Mouse (Mus musculus) monocyte, adult 59 days (primary cell): ENCODE measurements around the gene Hist1h2bn. TPM values are rescaled to one million over a fixed set of nuclear protein-coding genes. Genes with fewer than 3 reads are reported as not detected.

Source experiments
- total RNA-seq, 2 experiments: library from RNA; stranded (reverse); gene quantifications; one replicate each; pipeline ENCODE4 v1.2.4; 2023

Gene Hist1h2bn
- total RNA-seq: 100 to 1,000 TPM in 1 of 2 experiments, 10 to 100 TPM in 1; 96.0 to 110 TPM

DNA sequence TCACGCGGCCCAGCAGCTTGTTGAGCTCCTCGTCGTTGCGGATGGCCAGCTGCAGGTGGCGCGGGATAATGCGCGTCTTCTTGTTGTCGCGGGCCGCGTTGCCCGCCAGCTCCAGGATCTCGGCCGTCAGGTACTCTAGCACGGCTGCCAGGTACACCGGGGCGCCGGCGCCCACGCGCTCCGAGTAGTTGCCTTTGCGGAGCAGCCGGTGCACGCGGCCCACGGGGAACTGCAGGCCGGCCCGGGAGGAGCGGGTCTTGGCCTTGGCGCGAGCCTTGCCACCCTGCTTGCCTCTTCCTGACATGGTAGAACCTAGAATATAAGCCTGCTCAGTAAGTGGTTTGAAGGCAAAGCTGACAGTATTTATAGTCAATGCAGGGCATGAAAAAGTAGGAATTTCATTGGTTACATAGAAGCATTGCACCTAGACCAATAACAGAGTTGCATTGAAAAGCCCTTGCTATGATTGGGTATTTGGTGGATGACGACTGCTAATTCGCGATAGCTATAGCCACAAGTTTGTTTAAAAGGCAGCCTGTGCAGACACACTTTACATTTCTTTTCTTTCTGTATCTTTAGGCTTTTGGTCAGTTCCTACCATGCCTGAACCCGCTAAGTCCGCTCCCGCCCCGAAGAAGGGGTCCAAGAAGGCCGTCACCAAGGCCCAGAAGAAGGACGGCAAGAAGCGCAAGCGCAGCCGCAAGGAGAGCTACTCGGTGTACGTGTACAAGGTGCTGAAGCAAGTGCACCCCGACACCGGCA lies at the start of gene Hist1h2bn, which contains the start of gene Hist1h2ak:
Gene Hist1h2bn, plus strand, starts transcription at position 600 of the 762 bp plus-strand sequence.
Gene Hist1h2ak, minus strand, starts transcription at position 304 of the 762 bp plus-strand sequence.

DNA sequence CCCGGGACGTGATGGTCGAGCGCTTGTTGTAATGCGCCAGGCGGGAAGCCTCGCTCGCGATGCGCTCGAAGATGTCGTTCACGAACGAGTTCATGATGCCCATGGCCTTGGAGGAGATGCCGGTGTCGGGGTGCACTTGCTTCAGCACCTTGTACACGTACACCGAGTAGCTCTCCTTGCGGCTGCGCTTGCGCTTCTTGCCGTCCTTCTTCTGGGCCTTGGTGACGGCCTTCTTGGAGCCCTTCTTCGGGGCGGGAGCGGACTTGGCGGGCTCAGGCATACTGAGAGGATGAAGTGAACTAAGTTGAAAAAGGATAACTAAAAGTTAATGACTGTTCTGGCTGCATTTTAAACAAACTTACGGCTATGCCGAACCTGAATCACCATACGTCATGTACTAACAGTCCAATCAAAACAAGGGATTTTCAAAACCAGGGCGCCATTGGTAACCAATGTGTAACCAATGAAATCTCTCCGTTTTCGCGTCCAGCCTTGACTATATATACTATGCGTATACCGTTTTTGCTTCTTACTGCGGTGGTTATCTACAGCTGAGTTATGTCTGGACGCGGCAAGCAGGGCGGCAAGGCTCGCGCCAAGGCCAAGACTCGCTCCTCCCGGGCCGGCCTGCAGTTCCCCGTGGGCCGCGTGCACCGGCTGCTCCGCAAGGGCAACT lies 37.9 kb upstream of the Hist1h2bn start, which contains the start of the genes Hist1h2bl and Hist1h2ai:
Gene Hist1h2bl, minus strand, starts transcription at position 280 of the 676 bp plus-strand sequence.
Gene Hist1h2ai, plus strand, starts transcription at position 559 of the 676 bp plus-strand sequence.

DNA sequence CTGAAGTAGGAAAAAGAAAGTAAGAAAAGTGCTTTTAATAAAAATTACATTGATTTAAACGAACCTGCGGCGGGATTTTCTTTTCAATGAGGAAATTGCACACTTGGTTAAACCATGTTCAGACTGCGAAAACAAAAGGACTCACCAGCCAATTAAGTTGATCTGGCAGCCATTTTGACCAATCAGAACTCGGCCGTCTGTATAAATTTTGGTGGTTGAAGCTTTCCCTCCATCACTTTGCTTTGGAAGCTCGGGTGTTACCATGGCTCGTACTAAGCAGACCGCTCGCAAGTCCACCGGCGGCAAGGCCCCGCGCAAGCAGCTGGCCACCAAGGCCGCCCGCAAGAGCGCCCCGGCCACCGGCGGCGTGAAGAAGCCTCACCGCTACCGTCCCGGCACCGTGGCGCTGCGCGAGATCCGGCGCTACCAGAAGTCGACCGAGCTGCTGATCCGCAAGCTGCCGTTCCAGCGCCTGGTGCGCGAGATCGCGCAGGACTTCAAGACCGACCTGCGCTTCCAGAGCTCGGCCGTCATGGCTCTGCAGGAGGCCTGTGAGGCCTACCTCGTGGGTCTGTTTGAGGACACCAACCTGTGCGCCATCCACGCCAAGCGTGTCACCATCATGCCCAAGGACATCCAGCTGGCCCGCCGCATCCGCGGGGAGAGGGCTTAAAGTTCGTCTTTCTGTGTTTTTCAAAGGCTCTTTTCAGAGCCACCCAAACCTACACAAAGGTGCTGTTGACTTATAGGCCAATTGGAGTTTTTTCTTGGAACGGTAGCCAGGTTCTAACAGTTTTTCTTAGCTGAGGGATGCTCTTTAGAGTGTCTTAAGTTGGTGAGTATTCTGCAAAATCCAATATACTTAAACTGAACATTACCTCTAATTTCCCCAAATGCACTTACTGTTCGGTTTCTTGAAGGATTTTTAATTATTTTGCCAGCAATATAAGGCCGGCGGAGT lies 36.2 kb upstream of the Hist1h2bn start, which contains the start of gene Hist1h3h:
Gene Hist1h3h, plus strand, starts transcription at position 263 of the 961 bp plus-strand sequence.

DNA sequence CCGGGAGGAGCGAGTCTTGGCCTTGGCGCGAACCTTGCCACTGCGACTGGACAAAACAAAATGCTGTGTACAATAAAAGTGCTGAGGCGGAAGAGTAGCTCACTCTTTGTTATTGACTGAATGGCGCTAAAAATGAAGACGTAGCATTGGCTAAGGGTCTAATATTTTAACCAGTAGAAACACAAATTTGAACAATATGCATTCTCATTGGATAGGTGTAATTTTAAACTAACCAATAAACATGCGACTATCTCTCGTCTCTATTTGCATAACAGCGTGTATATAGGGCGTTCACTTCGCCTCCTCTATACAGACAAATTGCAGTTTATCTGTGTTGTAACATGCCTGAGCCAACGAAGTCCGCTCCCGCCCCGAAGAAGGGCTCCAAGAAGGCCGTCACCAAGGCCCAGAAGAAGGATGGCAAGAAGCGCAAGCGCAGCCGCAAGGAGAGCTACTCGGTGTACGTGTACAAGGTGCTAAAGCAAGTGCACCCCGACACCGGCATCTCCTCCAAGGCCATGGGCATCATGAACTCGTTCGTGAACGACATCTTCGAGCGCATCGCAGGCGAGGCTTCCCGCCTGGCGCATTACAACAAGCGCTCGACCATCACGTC lies 32.1 kb upstream of the Hist1h2bn start, which contains the start of gene Hist1h2bm:
Gene Hist1h2bm, plus strand, starts transcription at position 288 of the 616 bp plus-strand sequence.

DNA sequence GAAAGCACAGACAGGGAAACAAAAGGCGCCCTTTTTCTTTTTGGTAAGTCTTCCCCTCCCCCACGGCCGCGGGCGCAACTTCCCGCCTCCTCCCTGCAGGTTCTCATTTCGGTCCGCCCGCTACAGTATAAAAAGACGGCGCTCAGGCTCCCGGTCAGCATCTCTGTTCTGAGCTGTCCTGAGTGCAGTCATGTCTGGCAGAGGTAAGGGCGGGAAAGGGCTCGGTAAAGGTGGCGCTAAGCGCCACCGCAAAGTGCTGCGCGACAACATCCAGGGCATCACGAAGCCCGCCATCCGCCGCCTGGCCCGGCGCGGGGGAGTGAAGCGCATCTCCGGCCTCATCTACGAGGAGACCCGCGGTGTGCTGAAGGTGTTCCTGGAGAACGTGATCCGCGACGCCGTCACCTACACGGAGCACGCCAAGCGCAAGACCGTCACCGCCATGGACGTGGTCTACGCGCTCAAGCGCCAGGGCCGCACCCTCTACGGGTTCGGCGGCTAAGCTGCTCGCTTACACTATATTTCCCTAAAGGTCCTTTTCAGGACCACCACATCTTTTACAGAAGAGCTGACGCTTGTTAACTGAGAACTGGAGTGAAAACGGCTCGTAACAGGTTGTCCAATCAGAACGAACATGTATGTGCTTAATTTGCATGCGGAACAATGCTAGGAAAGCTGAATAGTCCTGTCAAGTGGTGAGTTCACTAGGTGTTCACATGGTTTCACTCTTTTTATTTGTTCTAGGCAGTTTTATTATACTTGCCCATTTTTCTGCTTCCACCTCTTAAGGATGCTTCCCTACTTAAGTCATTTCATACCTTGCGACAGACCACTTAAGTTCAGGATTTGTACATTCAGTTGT lies 18.8 kb upstream of the Hist1h2bn start, which contains the start of gene Hist1h4j:
Gene Hist1h4j, plus strand, starts transcription at position 159 of the 862 bp plus-strand sequence.

DNA sequence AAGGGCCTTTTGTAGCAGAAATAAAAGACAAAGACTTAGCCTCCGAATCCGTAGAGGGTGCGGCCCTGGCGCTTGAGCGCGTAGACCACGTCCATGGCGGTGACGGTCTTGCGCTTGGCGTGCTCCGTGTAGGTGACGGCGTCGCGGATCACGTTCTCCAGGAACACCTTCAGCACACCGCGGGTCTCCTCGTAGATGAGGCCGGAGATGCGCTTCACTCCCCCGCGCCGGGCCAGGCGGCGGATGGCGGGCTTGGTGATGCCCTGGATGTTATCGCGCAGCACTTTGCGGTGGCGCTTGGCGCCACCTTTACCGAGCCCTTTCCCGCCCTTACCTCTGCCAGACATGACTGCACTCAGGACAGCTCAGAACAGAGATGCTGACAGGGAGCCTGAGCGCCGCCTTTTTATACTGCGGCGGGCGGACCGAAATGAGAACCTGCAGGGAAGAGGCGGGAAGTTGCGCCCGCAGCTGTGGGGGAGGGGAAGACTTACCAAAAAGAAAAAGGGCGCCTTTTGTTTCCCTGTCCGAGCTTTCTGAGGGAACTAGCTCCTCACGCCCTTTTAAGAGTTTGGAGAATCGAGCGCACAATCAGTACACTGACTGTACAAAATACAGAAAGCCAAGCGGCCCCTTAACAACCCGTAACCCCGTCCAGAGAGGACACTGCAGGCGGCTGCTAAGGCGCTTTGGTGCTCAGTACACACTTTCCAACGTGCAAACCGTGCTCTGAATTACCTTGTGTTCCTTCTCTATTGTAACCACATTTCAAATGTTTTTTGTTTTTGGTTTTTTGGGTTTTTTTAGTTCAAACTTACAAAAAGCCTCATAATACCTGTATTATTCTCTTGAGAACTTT lies 3.5 kb upstream of the Hist1h2bn start, which contains the start of gene Hist1h4k:
Gene Hist1h4k, minus strand, starts transcription at position 347 of the 859 bp plus-strand sequence.

DNA sequence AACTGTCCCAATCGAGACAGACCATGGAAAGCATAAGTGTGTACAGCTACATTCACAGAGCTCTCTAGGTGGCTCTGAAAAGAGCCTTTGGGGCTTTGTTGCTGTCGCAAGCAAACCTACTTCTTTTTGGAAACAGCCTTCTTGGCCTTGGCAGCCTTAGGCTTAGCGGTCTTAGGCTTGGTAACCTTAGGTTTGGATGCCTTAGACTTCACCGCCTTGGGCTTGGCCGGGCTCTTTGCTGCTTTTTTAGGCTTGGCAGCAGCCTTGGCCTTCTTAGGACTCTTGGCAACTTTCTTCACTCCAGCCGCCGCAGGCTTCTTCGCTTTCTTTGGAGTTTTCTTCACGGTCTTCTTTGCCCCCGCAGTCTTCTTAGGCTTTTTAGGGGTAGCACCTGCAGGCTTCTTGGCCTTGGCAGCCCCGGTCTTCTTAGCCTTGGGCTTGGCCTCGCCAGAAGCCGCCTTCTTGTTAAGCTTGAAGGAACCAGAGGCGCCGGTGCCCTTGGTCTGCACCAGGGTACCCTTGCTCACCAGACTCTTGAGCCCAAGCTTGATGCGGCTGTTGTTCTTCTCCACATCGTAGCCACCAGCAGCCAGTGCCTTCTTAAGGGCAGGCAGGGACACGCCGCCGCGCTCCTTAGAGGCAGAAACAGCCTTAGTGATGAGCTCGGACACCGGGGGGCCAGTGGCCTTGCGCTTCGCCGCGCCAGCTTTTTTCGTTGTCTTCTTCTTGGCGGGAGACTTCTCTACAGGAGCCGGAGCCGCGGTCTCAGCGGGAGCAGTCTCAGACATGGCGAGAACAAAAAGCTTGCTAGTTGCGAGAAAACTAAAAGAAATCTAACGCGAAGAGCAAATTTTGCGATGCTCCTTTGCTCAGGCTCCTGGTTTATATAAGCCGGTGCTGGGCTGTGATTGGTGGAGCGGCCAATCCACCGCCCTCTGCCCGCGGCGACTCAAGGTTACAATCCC lies 26.1 kb downstream of the Hist1h2bn start, which contains the start of gene Hist1h1b:
Gene Hist1h1b, minus strand, starts transcription at position 859 of the 965 bp plus-strand sequence.

DNA sequence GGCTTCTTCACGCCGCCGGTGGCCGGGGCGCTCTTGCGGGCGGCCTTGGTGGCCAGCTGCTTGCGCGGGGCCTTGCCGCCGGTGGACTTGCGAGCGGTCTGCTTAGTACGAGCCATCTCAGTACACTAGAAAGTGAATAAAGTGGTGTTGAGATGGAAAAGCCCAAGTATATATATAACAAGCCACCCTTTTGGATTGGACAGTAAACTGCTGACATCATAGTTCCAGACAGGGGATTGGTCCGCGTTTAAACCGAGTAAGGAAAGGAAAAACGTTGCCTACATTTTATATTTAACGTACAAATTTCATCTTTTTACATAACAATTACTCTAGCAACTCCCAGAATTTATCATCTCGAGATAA lies 29.3 kb downstream of the Hist1h2bn start, which contains the start of gene Hist1h3i:
Gene Hist1h3i, minus strand, starts transcription at position 116 of the 363 bp plus-strand sequence.

DNA sequence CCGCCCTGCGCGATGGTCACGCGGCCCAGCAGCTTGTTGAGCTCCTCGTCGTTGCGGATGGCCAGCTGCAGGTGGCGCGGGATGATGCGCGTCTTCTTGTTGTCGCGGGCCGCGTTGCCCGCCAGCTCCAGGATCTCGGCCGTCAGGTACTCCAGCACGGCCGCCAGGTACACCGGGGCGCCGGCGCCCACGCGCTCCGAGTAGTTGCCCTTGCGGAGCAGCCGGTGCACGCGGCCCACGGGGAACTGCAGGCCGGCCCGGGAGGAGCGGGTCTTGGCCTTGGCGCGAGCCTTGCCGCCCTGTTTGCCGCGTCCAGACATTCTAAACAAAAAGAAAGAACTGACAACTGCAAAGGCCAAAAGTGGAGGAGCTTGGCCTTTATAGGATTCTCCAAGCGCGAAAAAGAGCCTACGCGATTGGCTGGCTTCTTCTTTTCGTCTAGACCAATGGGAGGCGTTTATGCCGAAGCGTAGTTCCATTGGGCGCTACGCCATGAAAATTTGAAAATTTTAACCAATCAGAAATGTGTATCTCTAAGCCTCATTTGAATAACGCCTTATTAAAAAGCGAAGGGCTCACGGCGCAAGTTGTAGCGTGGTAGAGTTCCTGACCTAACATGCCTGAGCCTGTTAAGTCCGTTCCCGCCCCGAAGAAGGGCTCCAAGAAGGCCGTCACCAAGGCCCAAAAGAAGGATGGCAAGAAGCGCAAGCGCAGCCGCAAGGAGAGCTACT lies 33.1 kb downstream of the Hist1h2bn start, which contains the start of the genes Hist1h2an and Hist1h2bp:
Gene Hist1h2an, minus strand, starts transcription at position 320 of the 731 bp plus-strand sequence.
Gene Hist1h2bp, plus strand, starts transcription at position 563 of the 731 bp plus-strand sequence.

Other genes with a start within 250 kb of the Hist1h2bn start
- 1 to 10 TPM; 4.9 to 5.6 TPM for gene Zkscan8, start 223.0 kb upstream of the Hist1h2bn start, total RNA-seq
- gene Olfr1366, start 211.3 kb upstream of the Hist1h2bn start, total RNA-seq: not detected
- gene Olfr1535, start 194.2 kb upstream of the Hist1h2bn start, total RNA-seq: not detected
- gene Olfr1364, start 172.4 kb upstream of the Hist1h2bn start, total RNA-seq: not detected
- not detected for gene Olfr1362, start 140.1 kb upstream of the Hist1h2bn start, total RNA-seq
- not detected for gene Olfr11, start 111.6 kb upstream of the Hist1h2bn start, total RNA-seq
- gene Olfr1361, start 90.7 kb upstream of the Hist1h2bn start, total RNA-seq: not detected
- not detected for gene Olfr1360, start 76.7 kb upstream of the Hist1h2bn start, total RNA-seq
- not detected for gene Olfr1359, start 56.0 kb upstream of the Hist1h2bn start, total RNA-seq
- 100 to 1,000 TPM in 1 of 2 experiments, 10 to 100 TPM in 1; 76.3 to 127 TPM for gene Hist1h2bl, start 38.0 kb upstream of the Hist1h2bn start, total RNA-seq
- 10 to 100 TPM; 49.1 to 81.3 TPM for gene Hist1h2ai, start 37.7 kb upstream of the Hist1h2bn start, total RNA-seq
- 100 to 1,000 TPM; 116 to 129 TPM for gene Hist1h3h, start 36.5 kb upstream of the Hist1h2bn start, total RNA-seq
- 10 to 100 TPM in 1 of 2 experiments, 1 to 10 TPM in 1; 9.8 to 11.6 TPM for gene Hist1h2bm, start 32.1 kb upstream of the Hist1h2bn start, total RNA-seq
- gene Hist1h4j, start 19.1 kb upstream of the Hist1h2bn start, total RNA-seq: 10 to 100 TPM; 15.5 to 16.5 TPM
- 100 to 1,000 TPM; 368 to 459 TPM for gene Hist1h4k, start 3.6 kb upstream of the Hist1h2bn start, total RNA-seq
- gene Hist1h2ak, start 296 bp upstream of the Hist1h2bn start, total RNA-seq: 10 to 100 TPM; 38.3 to 45.1 TPM
- gene Hist1h1b, start 26.5 kb downstream of the Hist1h2bn start, total RNA-seq: 100 to 1,000 TPM in 1 of 2 experiments, 10 to 100 TPM in 1; 97.5 to 117 TPM
- gene Hist1h3i, start 29.2 kb downstream of the Hist1h2bn start, total RNA-seq: 100 to 1,000 TPM; 136 to 153 TPM
- gene Hist1h2an, start 33.1 kb downstream of the Hist1h2bn start, total RNA-seq: 10 to 100 TPM; 24.1 to 24.2 TPM
- 10 to 100 TPM; 19.4 to 40.1 TPM for gene Hist1h2bp, start 33.3 kb downstream of the Hist1h2bn start, total RNA-seq
- gene Hist1h2bq, start 56.1 kb downstream of the Hist1h2bn start, total RNA-seq: 100 to 1,000 TPM; 150 to 156 TPM
- gene Hist1h2ao, start 56.3 kb downstream of the Hist1h2bn start, total RNA-seq: 100 to 1,000 TPM; 303 to 332 TPM
- gene Hist1h4m, start 57.6 kb downstream of the Hist1h2bn start, total RNA-seq: 100 to 1,000 TPM; 127 to 412 TPM
- 100 to 1,000 TPM in 1 of 2 experiments, 10 to 100 TPM in 1; 44.0 to 264 TPM for gene Hist1h4n, start 78.1 kb downstream of the Hist1h2bn start, total RNA-seq
- 10 to 100 TPM; 29.1 to 43.8 TPM for gene Hist1h2ap, start 79.4 kb downstream of the Hist1h2bn start, total RNA-seq
- 100 to 1,000 TPM; 156 to 160 TPM for gene Hist1h2br, start 79.6 kb downstream of the Hist1h2bn start, total RNA-seq
- gene Zfp184, start 191.0 kb downstream of the Hist1h2bn start, total RNA-seq: under 1 TPM; 0.37 to 0.85 TPM
- gene Pom121l2, start 227.1 kb downstream of the Hist1h2bn start, total RNA-seq: not detected